Mouse (Mus musculus) heart, embryonic 16.5 days (tissue): ENCODE data around the gene Kcnmb4. TPM values are rescaled to one million over a fixed set of nuclear protein-coding genes. Genes with fewer than 3 reads are reported as not detected.
A peak's percentile ranks its signal among the peaks of the same experiment; 100 is the strongest.

Experiments used
- ATAC-seq: fragments of 200-750 bp; cut with Nextera tagmentation; replicated peaks from 2 replicates; pipeline ENCODE4 v1.8.0; 2017; ENCODE audit warnings: moderate number of reproducible peaks; ENCODE audit not compliant: insufficient read depth, low FRiP score; ENCODE audit errors: extremely low read depth
- H3K27ac ChIP-seq: fragments of 300-500 bp; sonication (generic); 2 replicates; pipeline ENCODE4 v1.5.1; 2014; ENCODE audit warnings: mild to moderate bottlenecking, low read length, control low read depth, moderate library complexity
- H3K27me3 ChIP-seq: fragments of 300-500 bp; sonication (generic); 2 replicates; pipeline ENCODE4 v1.6.1; 2014; ENCODE audit warnings: low read length, mixed read lengths; ENCODE audit not compliant: control insufficient read depth, insufficient read depth
- H3K36me3 ChIP-seq: fragments of 300-500 bp; sonication (generic); 2 replicates; pipeline ENCODE4 v1.6.1; 2014; ENCODE audit not compliant: control insufficient read depth, insufficient read depth
- H3K4me1 ChIP-seq: fragments of 300-500 bp; sonication (generic); 2 replicates; pipeline ENCODE4 v1.6.1; 2014; ENCODE audit warnings: low read length, mixed read lengths; ENCODE audit not compliant: control insufficient read depth, insufficient read depth
- H3K4me2 ChIP-seq: fragments of 300-500 bp; sonication (generic); 2 replicates; pipeline ENCODE4 v1.6.1; 2014; ENCODE audit warnings: low read depth, mild to moderate bottlenecking, control low read depth, low read length
- H3K4me3 ChIP-seq: fragments of 300-500 bp; sonication (generic); 2 replicates; pipeline ENCODE4 v1.5.1; 2014; ENCODE audit warnings: mild to moderate bottlenecking, control low read depth, low read length
- H3K9ac ChIP-seq: fragments of 300-500 bp; sonication (generic); 2 replicates; pipeline ENCODE4 v1.6.1; 2014; ENCODE audit warnings: low read length, control low read depth
- H3K9me3 ChIP-seq: fragments of 300-500 bp; sonication (generic); replicated peaks from 2 replicates; pipeline ENCODE4 v1.6.1; 2016; ENCODE audit warnings: low read length; ENCODE audit not compliant: control insufficient read depth
- WGBS: fragments of 180-500 bp; shearing (Covaris S2); extraction: QIAGEN DNeasy Blood & Tissue Kit; methylation state at CpG from one replicate; pipeline ENCODE4 v1.1.7; 2014; 5-methylcytosine and 5-hydroxymethylcytosine counted together
- polyA plus RNA-seq: library from polyadenylated mRNA; unstranded; fragments of >200 nt; fragmentation: Nextera tagmentation; extraction: Ambion mirVana; gene quantifications from 2 replicates; pipeline ENCODE4 v1.2.1, GENCODE M21; 2015

The Kcnmb4 gene
- polyA plus RNA-seq, 1 experiment from 2014 or later: 4.9 TPM

- H3K27me3 ChIP-seq: no peaks in the 10 kb centered on the region
- H3K9ac ChIP-seq: no peak overlapping the region
- H3K4me2 ChIP-seq: no peak overlapping the region
- ATAC-seq: no peak
- H3K27ac ChIP-seq: no peak overlapping the region
- H3K4me3 ChIP-seq: no peak overlapping the region
- 0 out of 2 replicates have a peak, but pooled peaks cover 4% of the 10 kb centered on the region for H3K4me1 ChIP-seq
- 0 out of 2 replicates have a peak, but pooled peaks cover 1% of the 10 kb centered on the region for H3K9me3 ChIP-seq
- no peaks in the 10 kb centered on the region for H3K36me3 ChIP-seq
- 92% methylated on average over 10 of the region's 10 CpGs for WGBS
These were observed 29.3 kb downstream of the Kcnmb4 start for GRCm38 (mm10) chr10:116444371-116444770.

- Histone ChIP-seq H3K4me2 (no peak overlapping the region), H3K4me1 (0 out of 2 replicates have a peak, but pooled peaks cover 4% of the 10 kb centered on the region), H3K36me3 (no peaks in the 10 kb centered on the region; the same call in 1 of the 2 replicates), H3K27me3 (no peaks in the 10 kb centered on the region), H3K27ac (no peak overlapping the region), H3K9me3 (peaks cover 10% of the 10 kb centered on the region), H3K4me3 (no peak overlapping the region), H3K9ac (no peak overlapping the region)
- no peak for ATAC-seq
- WGBS: 87% methylated on average over 7 of the region's 7 CpGs
These were observed 32.7 kb downstream of the Kcnmb4 start for GRCm38 (mm10) chr10:116440946-116441345.

- no peak overlapping the region for H3K27ac ChIP-seq
- peak overlapping the region; percentile 49 for H3K4me2 ChIP-seq
- 35% methylated on average over 10 of the region's 10 CpGs for WGBS
- no peaks in the 10 kb centered on the region for H3K27me3 ChIP-seq
- H3K9ac ChIP-seq: no peak overlapping the region
- H3K36me3 ChIP-seq: no peaks in the 10 kb centered on the region; the same call in 1 of the 2 replicates
- ATAC-seq: peak; percentile 63
- H3K4me1 ChIP-seq: 0 out of 2 replicates have a peak, but pooled peaks cover 4% of the 10 kb centered on the region
- peak overlapping the region; percentile 19; the same call in 1 of the 2 replicates for H3K4me3 ChIP-seq
- H3K9me3 ChIP-seq: peaks cover 10% of the 10 kb centered on the region
These were observed 33.6 kb downstream of the Kcnmb4 start for GRCm38 (mm10) chr10:116440088-116440487.

- 0 out of 2 replicates have a peak, but pooled peaks cover 4% of the 10 kb centered on the region for H3K4me1 ChIP-seq
- WGBS: 85% methylated on average over 12 of the region's 12 CpGs
- no peak overlapping the region for H3K4me2 ChIP-seq
- no peaks in the 10 kb centered on the region for H3K27me3 ChIP-seq
- H3K36me3 ChIP-seq: no peaks in the 10 kb centered on the region; the same call in 1 of the 2 replicates
- H3K9me3 ChIP-seq: peaks cover 10% of the 10 kb centered on the region
- no peak overlapping the region for H3K27ac ChIP-seq
- no peak overlapping the region for H3K4me3 ChIP-seq
- no peak for ATAC-seq
- H3K9ac ChIP-seq: no peak overlapping the region
These were observed 38.2 kb downstream of the Kcnmb4 start for GRCm38 (mm10) chr10:116435455-116435854.

GRCm38 (mm10) chr10:116432421-116432820, 41.3 kb downstream of the Kcnmb4 start:
- Histone ChIP-seq H3K4me2 (no peak overlapping the region), H3K4me1 (no peaks in the 10 kb centered on the region), H3K36me3 (peaks cover 4% of the 10 kb centered on the region; the same call in 1 of the 2 replicates), H3K9me3 (peaks cover 5% of the 10 kb centered on the region; the same call in 1 of the 2 replicates), H3K9ac (no peak overlapping the region), H3K27me3 (no peaks in the 10 kb centered on the region), H3K27ac (no peak overlapping the region), H3K4me3 (no peak overlapping the region)
- no peak for ATAC-seq
- WGBS: 74% methylated on average over 7 of the region's 7 CpGs

- H3K9ac ChIP-seq: no peak overlapping the region
- H3K4me1 ChIP-seq: no peaks in the 10 kb centered on the region
- peaks cover 10% of the 10 kb centered on the region for H3K9me3 ChIP-seq
- ATAC-seq: no peak
- WGBS: 91% methylated on average over 26 of the region's 26 CpGs
- no peaks in the 10 kb centered on the region for H3K27me3 ChIP-seq
- no peak overlapping the region for H3K4me2 ChIP-seq
- H3K27ac ChIP-seq: no peak overlapping the region
- H3K36me3 ChIP-seq: peaks cover 4% of the 10 kb centered on the region; the same call in 1 of the 2 replicates
- no peak overlapping the region for H3K4me3 ChIP-seq
These were observed 45.5 kb downstream of the Kcnmb4 start for GRCm38 (mm10) chr10:116428026-116428780.

- no peak overlapping the region for H3K4me2 ChIP-seq
- no peaks in the 10 kb centered on the region for H3K27me3 ChIP-seq
- H3K36me3 ChIP-seq: peaks cover 4% of the 10 kb centered on the region; the same call in 1 of the 2 replicates
- WGBS: 72% methylated on average over 7 of the region's 7 CpGs
- H3K4me1 ChIP-seq: no peaks in the 10 kb centered on the region
- H3K4me3 ChIP-seq: no peak overlapping the region
- H3K27ac ChIP-seq: no peak overlapping the region
- no peak for ATAC-seq
- no peak overlapping the region for H3K9ac ChIP-seq
- H3K9me3 ChIP-seq: peaks cover 13% of the 10 kb centered on the region
These were observed 47.5 kb downstream of the Kcnmb4 start for GRCm38 (mm10) chr10:116426176-116426575.

- no peak overlapping the region for H3K27ac ChIP-seq
- ATAC-seq: no peak
- H3K9me3 ChIP-seq: peaks cover 13% of the 10 kb centered on the region
These were observed 48.8 kb downstream of the Kcnmb4 start for GRCm38 (mm10) chr10:116424921-116425320.

GRCm38 (mm10) chr10:116422551-116422950, 51.1 kb downstream of the Kcnmb4 start:
- Histone ChIP-seq H3K4me1 (no peaks in the 10 kb centered on the region), H3K9me3 (peaks cover 8% of the 10 kb centered on the region), H3K27me3 (no peaks in the 10 kb centered on the region), H3K4me2 (no peak overlapping the region), H3K36me3 (no peaks in the 10 kb centered on the region), H3K4me3 (no peak overlapping the region), H3K9ac (no peak overlapping the region), H3K27ac (no peak overlapping the region)
- ATAC-seq: no peak
- 77% methylated on average over 2 of the region's 2 CpGs for WGBS

More at GRCm38 (mm10) chr10:116424921-116425320, 48.8 kb downstream of the Kcnmb4 start:
- Histone ChIP-seq H3K27me3 (no peaks in the 10 kb centered on the region), H3K36me3 (peaks cover 4% of the 10 kb centered on the region; the same call in 1 of the 2 replicates), H3K4me1 (no peaks in the 10 kb centered on the region), H3K9ac (no peak overlapping the region), H3K4me2 (no peak overlapping the region), H3K4me3 (no peak overlapping the region)
- 80% methylated on average over 6 of the region's 6 CpGs for WGBS
